Mouse (Mus musculus) lung, adult 2 months (tissue): ENCODE measurements at regions not wholly inside any gene's neighbourhood (a gene's known extent, or its start where the extent isn't known, plus 50 kb on each side); places are given as distances from the start of the nearest gene placed in this dataset.

Experiments used
- CTCF ChIP-seq: fragments of 200-500 bp; IDR thresholded peaks from 2 replicates; pipeline ENCODE4 v1.5.1; 2011; ENCODE audit warnings: mild to moderate bottlenecking, low read length, control low read depth; ENCODE audit not compliant: insufficient read depth
- POLR2A ChIP-seq: fragments of 200-500 bp; IDR thresholded peaks from 2 replicates; pipeline ENCODE4 v1.6.1; 2011; ENCODE audit warnings: low read depth, mild to moderate bottlenecking, control low read depth, low read length, borderline replicate concordance; ENCODE audit errors: extremely low read depth

DNA sequence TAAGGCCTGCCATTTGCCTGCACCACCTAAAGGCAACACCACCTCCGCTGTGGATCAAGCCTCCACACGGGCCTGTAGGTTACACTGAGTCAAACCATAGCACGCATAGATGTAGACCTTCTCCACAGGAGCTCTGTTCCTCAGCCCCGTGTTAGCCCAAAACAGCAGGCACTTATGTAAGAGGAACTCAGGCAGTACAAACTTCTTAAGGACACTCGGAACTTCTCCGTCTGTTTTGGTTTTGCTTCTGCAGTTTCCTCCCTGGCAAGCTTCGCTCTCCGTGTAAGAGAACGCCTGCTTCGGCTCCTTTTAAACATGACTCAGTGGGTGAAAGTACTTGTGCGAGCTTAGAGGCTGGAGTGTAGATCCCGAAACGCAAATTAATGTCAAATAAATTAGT, 165.7 kb downstream of the Plk2 start:
- TF ChIP-seq CTCF (no peak), POLR2A (no peak)
